Mouse (Mus musculus): ENCODE data around the gene Mindy1.

Gene Mindy1

DNA sequence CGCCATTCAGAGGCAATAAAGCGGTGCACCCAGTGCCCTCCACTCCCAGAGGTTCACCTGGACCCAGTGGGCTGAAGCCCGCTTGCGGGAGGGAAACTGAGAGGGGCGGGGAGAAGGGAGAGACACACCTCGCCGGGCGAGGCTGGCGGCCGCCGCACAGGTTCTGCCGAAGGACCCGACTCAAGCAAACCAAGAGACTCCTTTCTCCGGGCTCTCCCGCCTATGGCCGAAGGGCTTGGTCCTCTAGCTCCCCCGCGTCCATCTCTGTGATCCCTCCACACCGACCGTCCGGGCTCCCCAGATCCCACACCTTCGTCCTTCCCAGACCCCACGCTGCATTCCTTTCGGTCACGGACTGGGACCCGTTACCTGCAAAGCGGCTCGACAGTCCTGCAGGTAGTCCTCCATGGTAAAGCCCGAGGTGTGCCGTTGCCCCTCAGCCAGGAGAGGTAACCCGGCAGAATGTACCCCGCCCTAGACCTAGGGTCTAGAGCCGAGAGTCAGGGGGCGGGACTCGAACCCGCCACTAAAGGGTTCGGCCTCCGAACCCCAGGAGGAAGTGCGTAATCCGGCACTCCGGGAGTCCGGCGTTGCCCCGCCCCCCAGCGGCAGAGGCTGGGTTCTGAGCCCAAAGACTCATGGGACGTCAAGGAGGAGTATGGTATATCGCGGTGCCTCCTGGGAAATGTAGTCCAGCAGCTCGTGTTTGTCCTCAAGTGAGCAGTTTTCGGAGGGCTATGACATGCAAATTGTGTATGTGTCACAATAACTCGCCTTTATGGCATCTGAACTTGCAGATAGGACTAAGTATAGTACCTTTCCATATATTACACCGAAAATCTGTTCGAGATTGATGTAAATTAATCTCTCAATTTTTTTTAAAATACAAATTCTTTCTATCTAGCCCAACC lies at the start of gene Mindy1, which contains the start of gene Prune1:
Gene Mindy1, plus strand, starts transcription at position 130 of the 911 bp plus-strand sequence.
Gene Prune1, minus strand, starts transcription at position 861 of the 911 bp plus-strand sequence.
- in situ Hi-C loops (cut with MboI; ENCODE audit: low sequenced_read_pairs) = no loop called here

DNA sequence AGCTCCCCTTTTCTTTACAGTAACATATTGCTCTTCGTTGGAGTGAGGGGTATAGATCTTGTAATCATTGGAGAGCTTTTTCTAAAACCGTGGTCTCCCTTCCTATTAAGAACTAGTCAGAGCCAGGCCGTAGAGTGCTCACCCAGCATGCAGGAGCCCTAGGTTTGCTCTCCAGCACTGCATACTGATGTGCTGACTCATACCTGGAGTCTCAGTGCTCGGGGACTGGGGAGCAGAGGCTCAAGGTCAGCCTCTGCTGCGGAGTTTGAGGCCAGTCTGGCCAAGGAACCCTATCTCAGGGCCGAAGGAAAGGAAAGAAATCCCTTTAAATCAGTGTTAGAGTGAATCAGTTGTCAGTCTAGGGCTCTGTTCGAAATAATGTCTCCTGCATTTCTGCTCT lies 48.4 kb upstream of the Mindy1 start:
- in situ Hi-C loops (cut with MboI; ENCODE audit: low sequenced_read_pairs) = no loop called here

DNA sequence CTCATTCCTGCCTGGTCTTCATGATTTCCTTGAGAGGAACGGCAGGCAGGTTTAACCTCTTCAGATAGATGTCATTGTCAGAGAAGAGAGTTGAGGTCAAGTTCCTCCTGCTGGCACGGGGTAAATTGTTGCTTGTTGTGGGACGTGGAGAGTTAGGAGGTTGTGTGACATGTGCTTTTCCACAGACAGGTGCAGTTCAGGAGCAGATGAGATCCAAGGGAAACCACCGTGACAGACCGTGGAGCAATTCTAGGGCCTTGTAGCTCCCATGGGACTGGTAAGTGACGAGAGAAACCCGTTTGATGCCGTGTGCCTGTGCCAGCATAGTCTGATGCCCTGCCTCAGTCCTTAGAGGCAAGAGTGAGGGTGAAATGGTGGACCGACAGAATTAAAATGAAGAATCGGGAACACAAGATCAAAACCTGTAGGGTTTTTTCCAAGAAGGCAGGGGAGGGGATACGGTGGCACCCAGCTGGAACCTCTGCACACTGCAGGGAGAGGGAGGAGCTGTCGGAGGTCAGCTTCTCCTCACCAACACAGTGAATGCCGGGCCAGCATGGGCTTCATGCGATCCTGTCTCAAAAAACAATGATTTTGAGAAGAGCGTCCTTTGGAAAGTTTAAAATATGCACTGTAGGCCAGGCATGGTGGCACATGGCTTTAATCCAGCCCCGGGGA lies 47.7 kb upstream of the Mindy1 start:
- in situ Hi-C loops (cut with MboI; ENCODE audit: low sequenced_read_pairs) = no loop called here

DNA sequence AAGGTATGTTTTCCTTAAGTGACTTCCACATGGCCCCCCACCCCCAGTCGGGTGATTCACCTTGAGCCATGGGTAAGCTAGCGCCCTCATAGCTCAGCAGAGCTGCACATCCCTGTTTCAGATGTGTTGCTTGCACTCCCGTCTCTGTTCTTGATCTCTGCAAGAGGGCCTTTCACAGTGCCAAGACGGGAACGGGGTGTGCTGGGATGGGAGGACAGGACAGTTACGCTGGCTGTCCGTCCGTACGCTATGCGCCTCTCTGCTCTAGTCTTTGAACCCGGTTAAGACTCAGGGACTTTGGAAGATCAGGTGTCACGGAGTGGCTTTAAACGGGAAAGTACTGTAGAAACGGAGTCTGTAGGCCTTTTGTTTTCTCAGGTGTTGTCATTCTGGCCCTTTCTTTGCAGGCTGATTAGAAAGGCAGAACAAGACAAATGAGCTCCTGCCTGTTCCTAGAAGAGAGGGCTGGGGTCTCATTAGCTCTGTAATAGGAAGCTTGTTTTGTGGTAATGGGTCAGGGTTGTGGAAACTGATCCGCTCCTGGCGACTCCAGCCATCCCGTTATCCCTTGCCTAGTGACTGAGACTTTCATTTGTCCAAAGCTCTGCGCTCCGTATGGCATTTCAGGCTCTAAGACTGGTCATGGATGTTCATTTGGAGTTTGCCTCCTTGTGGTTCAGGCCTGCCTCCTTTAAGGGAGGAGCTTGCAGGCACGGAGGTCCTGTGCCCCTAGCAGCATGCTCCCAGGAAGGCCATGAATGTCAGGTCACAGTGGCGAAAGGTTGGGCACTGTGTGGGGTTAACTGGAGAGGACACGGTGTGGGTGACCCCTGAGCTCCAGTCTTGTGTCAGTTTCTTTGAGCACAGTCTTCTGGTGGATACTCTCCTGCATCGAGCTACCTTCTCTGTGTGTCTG lies 45.5 kb upstream of the Mindy1 start:
- in situ Hi-C loops (cut with MboI; ENCODE audit: low sequenced_read_pairs) = no loop called here

DNA sequence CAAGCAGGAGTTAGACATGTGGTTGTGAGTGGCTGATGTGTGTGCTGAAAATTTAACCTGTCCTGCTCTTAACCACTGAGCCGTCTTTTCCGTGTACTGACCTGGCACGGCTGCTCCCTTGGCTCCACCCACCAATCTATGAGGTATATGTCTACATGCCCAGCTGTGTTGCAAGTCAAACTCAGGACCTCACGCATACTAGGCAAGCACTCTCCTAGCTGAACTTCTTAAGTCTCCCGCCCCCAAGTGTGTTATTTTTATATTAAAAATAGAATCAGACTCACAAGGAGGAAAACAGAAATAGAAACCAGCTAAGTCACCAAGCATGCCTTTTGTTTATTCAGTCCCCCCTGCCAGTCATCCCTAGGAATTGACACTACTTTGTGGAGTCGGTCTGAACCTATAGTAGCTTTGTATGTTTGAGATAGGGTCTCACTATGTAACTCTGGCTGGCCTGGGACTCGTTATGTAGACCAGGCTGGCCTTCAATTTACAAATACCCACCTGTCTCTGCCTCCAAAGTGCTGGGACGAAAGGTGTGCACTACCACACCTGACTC lies 43.5 kb upstream of the Mindy1 start:
- in situ Hi-C loops (cut with MboI; ENCODE audit: low sequenced_read_pairs) = no loop called here

DNA sequence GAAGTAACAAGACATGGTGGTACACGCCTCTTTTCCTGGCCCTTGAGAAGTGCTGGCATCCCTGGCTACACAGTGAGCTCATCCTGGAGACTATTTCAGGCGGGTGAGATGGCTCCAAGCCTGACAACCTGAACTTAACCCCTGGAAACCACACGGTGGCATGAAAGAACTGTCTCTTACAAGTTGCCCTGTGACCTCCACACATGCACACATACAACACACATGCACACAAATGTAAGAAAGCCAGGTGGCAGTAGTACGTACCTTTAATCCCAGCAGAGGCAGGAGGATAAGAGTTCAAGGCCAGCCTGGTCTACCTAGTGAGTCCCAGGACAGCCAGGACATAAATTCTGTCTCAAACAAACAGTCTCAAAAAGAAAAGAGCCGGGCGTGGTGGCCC lies 42.1 kb upstream of the Mindy1 start:
- in situ Hi-C loops (cut with MboI; ENCODE audit: low sequenced_read_pairs) = no loop called here

DNA sequence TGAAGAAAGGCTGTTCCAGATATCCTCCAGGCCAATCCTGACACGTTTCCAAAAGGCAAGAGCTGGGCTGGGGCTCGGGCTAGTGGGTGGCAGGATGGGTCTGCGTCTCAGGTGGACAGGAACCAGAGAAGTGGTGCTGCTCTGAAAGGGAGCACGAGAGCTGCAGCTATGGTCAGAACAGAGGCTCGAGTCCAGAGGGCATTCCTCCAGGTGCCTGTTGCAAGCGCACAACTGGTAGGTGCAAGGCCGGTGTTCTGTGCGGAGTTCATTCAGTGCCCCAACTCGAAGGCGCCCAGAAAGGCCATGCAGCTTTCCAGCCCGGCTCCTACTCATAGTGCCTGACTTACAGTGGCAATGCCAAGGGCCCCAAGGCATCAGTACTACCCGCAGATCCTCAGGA lies 41.2 kb upstream of the Mindy1 start:
- in situ Hi-C loops (cut with MboI; ENCODE audit: low sequenced_read_pairs) = no loop called here

DNA sequence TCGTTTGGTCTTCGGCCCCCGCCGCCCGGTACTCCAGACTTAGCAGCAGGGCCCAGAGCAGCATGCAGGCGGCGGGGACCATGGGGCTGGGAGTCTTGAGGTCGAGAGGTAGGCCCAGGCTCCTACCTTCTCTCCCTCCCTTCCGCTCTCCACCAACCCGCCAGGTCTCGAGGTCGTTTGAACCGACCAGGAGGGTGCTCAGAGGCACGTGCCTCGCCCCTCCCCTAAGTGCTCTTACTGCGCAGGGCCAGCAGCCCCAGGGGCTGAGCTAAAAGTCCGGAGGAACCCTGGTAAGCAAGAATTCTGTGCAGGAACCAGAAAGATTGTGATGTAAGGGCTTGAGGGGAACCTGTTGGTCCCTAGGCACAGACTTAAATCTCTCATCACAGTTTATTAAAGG lies 40.2 kb upstream of the Mindy1 start:
- in situ Hi-C loops (cut with MboI; ENCODE audit: low sequenced_read_pairs) = no loop called here

DNA sequence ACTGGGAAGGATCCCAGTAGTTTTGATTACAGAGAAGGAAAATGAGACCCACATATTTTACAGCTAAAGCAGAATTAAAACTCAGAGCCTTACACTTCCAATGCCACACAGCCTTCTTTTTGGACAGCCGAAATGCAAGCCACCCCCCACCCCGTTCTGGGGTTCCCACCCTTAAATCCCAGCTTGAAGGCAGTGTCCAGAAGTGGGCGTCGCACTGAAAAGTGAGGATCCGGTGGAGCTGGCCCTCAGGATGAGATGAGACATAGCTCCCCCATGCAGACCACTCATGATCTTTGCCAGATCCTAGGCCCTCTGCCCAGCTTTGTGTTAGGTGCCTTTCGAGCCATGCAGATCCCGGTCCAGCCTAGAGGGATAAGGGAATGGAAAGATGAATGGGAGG lies 39.6 kb upstream of the Mindy1 start, which contains the start of gene Gm128:
Gene Gm128, minus strand, starts transcription at position 101 of the 400 bp plus-strand sequence.
- in situ Hi-C loops (cut with MboI; ENCODE audit: low sequenced_read_pairs) = no loop called here

DNA sequence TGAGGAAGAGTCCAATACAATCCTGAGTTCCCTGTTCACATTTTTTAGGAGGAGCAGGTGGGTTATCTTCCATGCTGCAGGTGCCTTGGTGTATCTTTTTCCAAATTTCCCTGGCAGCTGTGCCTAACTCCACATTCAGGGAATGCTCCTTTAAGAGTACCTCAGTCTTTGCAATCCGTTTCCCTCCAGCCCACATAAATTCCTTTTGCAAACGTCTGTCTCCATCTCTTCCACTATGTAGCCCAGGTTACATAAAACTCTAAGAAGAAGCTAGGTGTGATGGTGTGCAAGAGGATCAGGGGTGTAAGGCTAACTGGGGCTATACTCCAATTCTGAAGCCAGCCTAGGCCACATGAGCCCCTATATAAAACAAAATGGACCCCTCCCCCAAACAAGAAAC lies 38.1 kb upstream of the Mindy1 start:
- in situ Hi-C loops (cut with MboI; ENCODE audit: low sequenced_read_pairs) = no loop called here

DNA sequence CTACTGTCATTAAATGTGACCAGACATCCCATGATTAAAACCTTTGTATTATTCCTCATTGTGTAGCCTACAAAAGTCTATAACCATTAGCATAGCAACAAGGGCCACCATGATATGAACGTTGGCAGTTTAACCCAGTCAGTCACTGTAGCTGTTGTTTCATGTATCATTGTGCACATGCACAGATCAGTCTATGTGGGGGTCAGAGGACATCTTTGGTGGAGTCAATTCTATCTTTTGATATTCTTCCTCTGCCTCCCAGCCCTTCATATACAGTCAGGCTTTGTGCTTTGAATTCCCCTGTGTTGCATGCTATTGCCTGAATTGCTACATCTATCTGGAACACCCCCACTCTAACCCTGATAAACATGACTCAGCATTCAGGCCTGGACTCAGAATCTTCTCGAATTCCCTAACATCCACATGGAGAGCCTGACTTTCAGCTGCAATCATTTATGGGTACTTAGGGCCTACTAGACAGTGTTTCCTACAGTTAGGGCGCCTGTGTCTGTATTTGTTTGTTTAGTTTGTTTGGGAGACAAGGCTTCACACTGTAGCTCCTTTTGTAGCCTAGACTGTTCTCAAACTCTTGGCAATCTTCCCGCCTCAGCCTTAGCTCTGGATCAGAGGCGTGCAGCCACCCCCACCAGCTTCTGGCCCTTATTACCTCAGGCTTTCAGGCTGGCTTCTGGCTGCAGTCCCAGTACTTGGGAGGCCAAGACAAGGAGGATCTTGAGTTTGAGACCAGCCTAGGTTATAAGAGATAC lies 34.5 kb upstream of the Mindy1 start:
- in situ Hi-C loops (cut with MboI; ENCODE audit: low sequenced_read_pairs) = no loop called here

DNA sequence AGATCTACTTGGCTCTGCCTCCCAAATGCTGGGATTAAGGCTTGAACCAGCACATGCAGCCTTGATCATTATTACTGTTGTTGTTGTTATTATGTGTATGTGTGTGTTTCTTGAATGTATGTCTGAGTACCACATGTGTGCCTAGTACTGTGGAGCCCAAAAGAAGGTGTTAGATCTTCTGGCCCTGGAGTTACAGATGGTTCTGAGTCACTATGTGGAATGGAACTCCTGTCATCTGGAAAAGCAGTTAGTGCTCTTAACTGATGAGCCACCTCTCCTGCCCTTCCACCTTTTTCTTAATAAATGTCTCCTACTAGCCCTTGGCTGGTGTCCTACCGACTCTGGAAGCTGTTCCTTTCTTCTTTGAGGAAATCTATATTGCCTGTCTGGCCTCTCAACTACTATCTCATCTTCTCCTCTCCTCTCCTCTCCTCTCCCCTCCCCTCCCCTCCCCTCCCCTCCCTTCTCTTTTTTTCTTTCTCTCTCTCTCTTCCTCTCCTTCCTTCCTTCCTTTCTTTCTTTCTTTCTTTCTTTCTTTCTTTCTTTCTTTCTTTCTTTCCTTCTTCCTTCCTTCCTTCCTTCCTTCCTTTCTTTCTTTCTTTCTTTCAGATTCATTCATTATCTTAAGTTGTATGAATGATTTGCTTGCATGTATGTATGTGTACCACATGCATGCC lies 33.3 kb upstream of the Mindy1 start:
- in situ Hi-C loops (cut with MboI; ENCODE audit: low sequenced_read_pairs) = no loop called here

DNA sequence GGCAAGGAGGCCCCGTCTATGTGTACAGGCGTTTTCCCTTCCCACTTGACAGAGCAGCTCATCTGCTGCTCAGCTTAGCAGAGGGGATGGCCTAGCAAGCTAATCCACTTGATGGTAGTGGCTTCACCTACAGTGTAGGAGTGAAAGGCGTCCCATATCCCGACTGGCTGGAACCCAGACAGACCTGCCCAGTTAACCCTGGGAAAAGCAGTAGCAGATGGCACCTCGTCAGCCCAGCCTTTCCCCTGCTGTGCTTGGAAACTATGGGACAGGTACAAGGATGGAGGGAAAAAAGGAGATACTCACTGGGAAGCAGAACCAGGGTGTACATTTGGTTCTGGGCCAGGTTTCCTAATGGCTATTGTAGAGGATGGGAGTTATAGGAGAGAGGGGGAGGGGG lies 30.8 kb upstream of the Mindy1 start:
- in situ Hi-C loops (cut with MboI; ENCODE audit: low sequenced_read_pairs) = no loop called here

DNA sequence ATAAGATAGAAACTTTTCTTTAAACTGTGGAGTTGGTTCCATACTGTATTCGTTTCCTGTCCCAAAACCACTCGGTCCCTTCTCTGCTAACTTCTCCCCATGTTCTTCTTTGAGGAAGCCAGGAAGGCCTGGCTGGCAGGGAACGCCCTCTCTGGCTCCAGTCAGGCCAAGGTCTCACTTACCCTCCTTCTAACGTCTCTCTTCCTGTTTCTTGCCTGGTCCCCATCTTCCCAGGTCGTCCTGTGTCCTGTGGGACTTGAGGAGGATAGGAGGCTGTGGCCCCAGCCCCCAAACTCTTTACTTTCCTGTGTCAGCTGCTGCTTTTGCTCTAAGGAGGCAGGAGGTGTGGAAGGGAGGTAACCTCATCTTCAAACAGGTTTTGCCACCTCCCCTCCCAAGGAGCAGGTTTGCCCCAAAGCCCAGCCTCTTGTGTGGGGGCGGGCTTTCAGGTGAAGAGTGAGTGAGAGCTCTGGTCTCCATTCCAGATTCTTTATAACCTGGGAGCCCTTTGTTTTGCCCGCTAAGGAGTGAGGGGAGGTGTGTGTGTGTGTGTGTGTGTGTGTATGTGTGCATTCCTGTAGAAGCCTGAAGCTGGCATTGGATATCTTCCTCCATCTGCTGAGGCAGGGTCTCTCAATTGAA lies 30.2 kb upstream of the Mindy1 start, which contains the start of gene Bnipl:
Gene Bnipl, minus strand, starts transcription at position 411 of the 642 bp plus-strand sequence.
- in situ Hi-C loops (cut with MboI; ENCODE audit: low sequenced_read_pairs) = no loop called here

DNA sequence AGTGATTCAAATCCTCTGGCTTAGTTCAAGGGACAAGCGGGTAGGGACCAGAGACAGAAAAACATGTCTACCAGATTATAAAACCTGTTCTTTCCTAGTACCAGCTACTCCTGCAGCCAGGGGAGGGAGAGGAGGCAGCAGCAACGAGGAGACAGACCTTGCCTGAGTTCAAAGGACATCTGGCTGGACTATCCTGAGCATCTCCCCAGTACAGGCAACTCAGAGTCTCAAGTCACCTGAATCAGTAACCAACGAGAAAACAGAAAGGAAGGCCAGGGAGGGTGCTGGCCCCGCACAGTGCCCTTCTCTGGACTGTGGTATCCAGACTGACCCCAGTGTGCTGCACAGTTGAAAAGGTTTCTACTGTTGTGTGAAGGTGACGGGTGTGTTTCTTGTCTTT lies 24.2 kb upstream of the Mindy1 start:
- in situ Hi-C loops (cut with MboI; ENCODE audit: low sequenced_read_pairs) = no loop called here

DNA sequence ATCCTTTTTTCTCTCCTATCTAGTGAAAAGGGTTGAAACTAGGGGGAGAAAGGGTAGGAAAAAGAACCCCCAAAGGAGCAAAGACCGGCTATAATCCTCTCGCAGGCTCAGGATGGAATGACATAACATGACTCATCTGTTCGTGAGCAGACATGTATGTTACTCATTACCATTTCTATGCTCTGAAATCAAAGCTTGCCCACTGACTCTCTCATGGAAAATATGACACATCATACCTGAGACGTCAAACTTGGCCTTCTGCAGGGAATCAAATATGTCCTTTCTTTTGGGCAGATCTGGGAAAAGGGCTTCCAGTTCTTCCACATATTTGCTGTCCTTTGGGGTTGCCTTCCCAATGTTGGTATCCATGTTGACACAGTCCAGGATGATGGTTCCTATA lies 19.2 kb upstream of the Mindy1 start:
- in situ Hi-C loops (cut with MboI; ENCODE audit: low sequenced_read_pairs) = loop anchor here (10.0 kb wide), 1 partner anchor 117 kb away; the partner anchor contains the start of gene Tnfaip8l2

DNA sequence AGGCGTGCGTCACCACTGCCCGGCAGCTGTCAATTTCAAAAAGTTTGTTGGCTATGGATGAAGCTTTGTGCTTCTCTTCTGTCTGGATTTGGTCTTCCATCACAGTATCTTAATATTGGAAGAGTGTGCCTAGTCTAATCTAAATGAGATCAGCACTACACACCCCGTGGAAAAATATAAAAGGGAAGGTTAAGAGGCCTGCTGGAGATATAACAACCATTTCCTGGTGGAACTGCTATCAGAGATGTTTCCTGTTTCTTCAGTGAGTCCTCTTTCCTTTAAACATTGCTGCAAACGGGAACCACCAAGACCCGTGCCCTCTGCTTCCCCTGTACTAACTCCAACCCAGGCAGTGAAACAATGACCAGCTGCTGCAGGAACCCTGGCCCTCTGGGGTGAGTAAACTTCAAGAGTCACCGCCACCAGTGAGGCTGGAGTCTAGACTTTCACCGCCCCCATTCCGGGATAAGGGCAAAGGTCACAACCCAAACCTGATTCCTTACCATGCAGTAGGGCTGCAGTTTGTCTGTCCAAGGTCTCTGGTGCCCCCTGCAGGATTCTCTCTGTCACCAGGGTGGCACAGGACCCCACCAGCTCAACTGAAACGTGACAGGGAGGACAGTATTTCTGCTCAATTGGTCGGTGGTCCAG lies 17.9 kb upstream of the Mindy1 start:
- in situ Hi-C loops (cut with MboI; ENCODE audit: low sequenced_read_pairs) = loop anchor here (10.0 kb wide), 1 partner anchor 118 kb away; the partner anchor contains the start of gene Tnfaip8l2

DNA sequence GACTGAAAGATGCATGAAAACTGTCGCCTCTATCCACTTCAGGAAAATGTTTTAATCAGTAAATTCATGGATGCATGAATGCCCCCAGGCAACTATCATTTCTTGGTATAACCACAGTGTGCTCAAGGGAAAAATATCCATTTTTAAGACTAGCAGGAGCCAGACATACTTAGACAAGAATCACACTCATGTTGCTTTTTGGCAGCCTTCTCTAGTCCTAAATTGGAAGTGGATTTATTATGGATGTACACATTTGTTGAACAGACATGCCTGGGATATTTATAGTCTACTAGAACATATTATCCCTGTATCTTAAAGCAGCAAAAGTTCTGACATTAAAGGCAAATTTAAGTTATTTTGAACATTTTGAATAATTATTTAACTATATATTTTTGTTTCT lies 16.4 kb upstream of the Mindy1 start:
- in situ Hi-C loops (cut with MboI; ENCODE audit: low sequenced_read_pairs) = loop anchor here (10.0 kb wide), 1 partner anchor 120 kb away; the partner anchor contains the start of gene Tnfaip8l2

Data from CH12F3 (cell line).